Comparison of ENCODE assay signal across 16 mouse cellular contexts in the genomic region with DNA sequence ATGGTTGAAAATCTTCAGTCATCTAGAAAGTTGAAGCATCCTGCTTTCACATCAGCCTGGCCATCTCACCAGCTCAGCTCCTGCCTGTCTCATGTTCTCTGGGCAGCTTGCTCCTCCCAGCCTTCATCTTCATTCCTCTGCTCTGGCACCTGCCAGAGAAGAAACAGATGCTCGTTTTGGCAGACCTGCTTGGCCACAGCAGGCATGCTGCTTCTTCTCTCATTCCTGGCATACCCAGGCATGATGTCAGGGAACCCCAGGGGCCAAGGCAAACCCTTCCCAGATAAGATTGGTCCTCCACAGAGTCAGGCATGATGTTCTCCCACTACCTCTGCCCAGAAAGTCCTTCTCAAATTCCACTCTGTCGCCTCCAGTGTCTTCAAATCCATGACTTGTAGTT.
DNase-seq lines count a peak whose midpoint lies in the region; ATAC-seq and TF ChIP-seq lines count a peak whose summit lies in the region.
"Had no signal": no experiment of that assay in that cellular context is flagged by ENCODE, and none has a peak within 500 bp of the region (broad histone marks: within the 10 kb centered on the region; RNA-seq: fewer than 3 reads in every experiment).

No protein-coding gene starts in this region.

- no peaks in the 10 kb centered on the region for H3K36me3 ChIP-seq in heart, embryonic 10.5 days
- no peaks in the 10 kb centered on the region for H3K36me3 ChIP-seq in forebrain, postnatal 0 days (ENCODE audit: insufficient read depth)
- H3K36me3 ChIP-seq: limb, embryonic 13.5 days; neural tube, embryonic 13.5 days had no signal

- no peaks in the 10 kb centered on the region for H3K4me1 ChIP-seq in heart, embryonic 10.5 days
- H3K4me1 ChIP-seq in forebrain, postnatal 0 days (ENCODE audit: insufficient read depth): no peaks in the 10 kb centered on the region
- H3K4me1 ChIP-seq: limb, embryonic 13.5 days; neural tube, embryonic 13.5 days had no signal

- H3K27ac ChIP-seq in heart, embryonic 10.5 days: no peak overlapping the region
- no peak overlapping the region for H3K27ac ChIP-seq in layer of hippocampus, adult 2 months
- no peak overlapping the region for H3K27ac ChIP-seq in forebrain, postnatal 0 days (ENCODE audit: low read depth, low read length)
- H3K27ac ChIP-seq: heart, adult 2 months; kidney, postnatal 0 days; limb, embryonic 13.5 days; liver, embryonic 14.5 days; neural tube, embryonic 13.5 days had no signal

- no peaks in the 10 kb centered on the region for H3K27me3 ChIP-seq in heart, embryonic 10.5 days (ENCODE audit: insufficient read depth, poor library complexity, severe bottlenecking)
- H3K27me3 ChIP-seq in forebrain, postnatal 0 days (ENCODE audit: insufficient read depth, low read length): no peaks in the 10 kb centered on the region
- H3K27me3 ChIP-seq: limb, embryonic 13.5 days; neural tube, embryonic 13.5 days had no signal

- H3K4me2 ChIP-seq in forebrain, postnatal 0 days (ENCODE audit: low read depth): no peak overlapping the region
- H3K4me2 ChIP-seq: limb, embryonic 13.5 days; neural tube, embryonic 13.5 days had no signal

- no peak overlapping the region for H3K4me3 ChIP-seq in heart, embryonic 10.5 days
- no peak overlapping the region for H3K4me3 ChIP-seq in layer of hippocampus, adult 2 months
- H3K4me3 ChIP-seq in forebrain, postnatal 0 days (ENCODE audit: low read depth, low read length): no peak overlapping the region
- H3K4me3 ChIP-seq: heart, adult 2 months; limb, embryonic 13.5 days; neural tube, embryonic 13.5 days had no signal

- no peak for ATAC-seq in forebrain, postnatal 0 days
- ATAC-seq: inflammation-experienced regulatory T-cells, adult 6 months; lung, postnatal 0 days had no signal

- DNase-seq in heart, postnatal 14 days: peak; percentile 6 to 44
- DNase-seq in heart, embryonic 10.5 days (ENCODE audit: low spot score): no peak
- DNase-seq in Muller cell, postnatal 12 days (ENCODE audit: inconsistent ontology term): peak; percentile 88
- DNase-seq in cerebellum, adult 11 months: peak; percentile 89
- DNase-seq in cerebellum, postnatal 14 days: peak; percentile 90 to 94
- no peak for DNase-seq in layer of hippocampus, adult 2 months (ENCODE audit: low spot score in 2 of 2)
- no peak for DNase-seq in forebrain, postnatal 0 days
- DNase-seq: heart, postnatal 4 days; right cerebral cortex, postnatal 14 days had no signal

- intact Hi-C loops in heart, postnatal 14 days (cut with DNase I): no loop called here

- H3K9me3 ChIP-seq in heart, embryonic 10.5 days: no peaks in the 10 kb centered on the region
- no peaks in the 10 kb centered on the region for H3K9me3 ChIP-seq in forebrain, postnatal 0 days (ENCODE audit: low read length)
- H3K9me3 ChIP-seq: limb, embryonic 13.5 days; neural tube, embryonic 13.5 days had no signal

- no peak for TF ChIP-seq CTCF in layer of hippocampus, adult 2 months (conservative IDR thresholded peaks at IDR 0.05)
- TF ChIP-seq CTCF in forebrain, postnatal 0 days (IDR thresholded peaks at IDR 0.05; ENCODE audit: low read depth): no peak

- H3K9ac ChIP-seq in forebrain, postnatal 0 days: no peak overlapping the region
- H3K9ac ChIP-seq: limb, embryonic 13.5 days; liver, embryonic 14.5 days; neural tube, embryonic 13.5 days had no signal

- WGBS in heart, embryonic 10.5 days: 43% methylated on average over 2 of the region's 2 CpGs
- 61% methylated on average over 2 of the region's 2 CpGs for WGBS in forebrain, postnatal 0 days

Comparison
In these comparisons a context has a peak if more than half of its experiments do, and no peak if none do; other contexts are left out.
1. DNase-seq: peak in heart, postnatal 14 days (2 of 2), Muller cell, postnatal 12 days (single experiment), cerebellum, adult 11 months (single experiment) and cerebellum, postnatal 14 days (2 of 2); none in heart, embryonic 10.5 days (single experiment), layer of hippocampus, adult 2 months (0 of 2) and forebrain, postnatal 0 days (single experiment).